Mouse (Mus musculus): ENCODE data around the gene Ndel1.

GRCm38 (mm10) chr11:68911531-68912177, 40.0 kb upstream of the Ndel1 start:
- TF ChIP-seq CTCF (IDR thresholded peaks at IDR 0.05; ENCODE audit: low read depth, low read length) (no peak), POLR2A (IDR thresholded peaks at IDR 0.05; ENCODE audit: extremely low read depth, insufficient read depth, low read length) (no peak)
